Mouse (Mus musculus) G1E (cell line): ENCODE data around the gene Jph3.

Source experiments
- CTCF ChIP-seq: IDR thresholded peaks from 2 replicates; pipeline ENCODE4 v1.5.1; 2012; ENCODE audit warnings: low read depth, low read length, inconsistent platforms, mixed read lengths
- GATA1 ChIP-seq: IDR thresholded peaks from 2 replicates; pipeline ENCODE4 v1.6.1; 2012; ENCODE audit warnings: borderline replicate concordance, low read length, inconsistent platforms, mixed read lengths
- GATA2 ChIP-seq: IDR thresholded peaks from 2 replicates; pipeline ENCODE4 v1.6.1; 2012; ENCODE audit warnings: low read depth, low read length, inconsistent platforms, borderline replicate concordance
- POLR2AphosphoS5 ChIP-seq: IDR thresholded peaks from 2 replicates; pipeline ENCODE4 v1.6.1; 2012; ENCODE audit warnings: low read depth, low read length, inconsistent platforms; ENCODE audit not compliant: insufficient replicate concordance
- TAL1 ChIP-seq: conservative IDR thresholded peaks from 2 replicates; pipeline ENCODE4 v1.6.1; 2012; ENCODE audit warnings: low read depth, low read length, inconsistent platforms, mixed read lengths

GRCm38 (mm10) chr8:121736236-121736635 lies 6.8 kb downstream of the Jph3 start:
- no peak for TF ChIP-seq CTCF
- no peak for TF ChIP-seq TAL1
- no peak for TF ChIP-seq GATA1
- no peak for TF ChIP-seq GATA2
- TF ChIP-seq POLR2AphosphoS5: no peak
